Mouse (Mus musculus) lung, adult 2 months (tissue): ENCODE results near the gene Hrasls5.
A peak's percentile ranks its signal among the peaks of the same experiment; 100 is the strongest.

ENCODE experiments used
- CTCF ChIP-seq: fragments of 200-500 bp; IDR thresholded peaks from 2 replicates; pipeline ENCODE4 v1.5.1; 2011; ENCODE audit warnings: mild to moderate bottlenecking, low read length, control low read depth; ENCODE audit not compliant: insufficient read depth
- POLR2A ChIP-seq: fragments of 200-500 bp; IDR thresholded peaks from 2 replicates; pipeline ENCODE4 v1.6.1; 2011; ENCODE audit warnings: low read depth, mild to moderate bottlenecking, control low read depth, low read length, borderline replicate concordance; ENCODE audit errors: extremely low read depth

GRCm38 (mm10) chr19:7617696-7618095, 5.4 kb downstream of the Hrasls5 start:
- TF ChIP-seq CTCF (peak; percentile 65), POLR2A (no peak)
